Mouse (Mus musculus) E14TG2a.4 (cell line): ENCODE measurements around the gene Tiam1.

Experiments used
- CTCF ChIP-seq: conservative IDR thresholded peaks from 2 replicates; pipeline ENCODE4 v1.5.1; 2014; ENCODE audit warnings: low read length
- NANOG ChIP-seq: IDR thresholded peaks from 2 replicates; pipeline ENCODE4 v1.6.1; 2014; ENCODE audit warnings: borderline replicate concordance, low read length, mixed read lengths
- POU5F1 ChIP-seq: IDR thresholded peaks from 2 replicates; pipeline ENCODE4 v1.6.1; 2014; ENCODE audit warnings: low read length, borderline replicate concordance

GRCm38 (mm10) chr16:90155080-90155479 is 11.5 kb upstream of the Tiam1 start:
- TF ChIP-seq CTCF: no peak
- no peak for TF ChIP-seq NANOG
- no peak for TF ChIP-seq POU5F1
